Mouse (Mus musculus): ENCODE results near the gene Aldh3b2. TPM values are rescaled to one million over a fixed set of nuclear protein-coding genes. Genes with fewer than 3 reads are reported as not detected.

The Aldh3b2 gene
- total RNA-seq, 1 experiment, result 0.62 TPM

GRCm38 (mm10) chr19:3991562-3991961, 19.4 kb downstream of the Aldh3b2 start:
- Histone ChIP-seq H3K4me3 (ENCODE audit: insufficient read depth in 1 of 2, low read depth in 1 of 2, low read length in 2 of 2, poor library complexity in 1 of 2, severe bottlenecking in 1 of 2) (no peak overlapping the region), H3K9me3 (ENCODE audit: control insufficient read depth, insufficient read depth, low read depth, low read length) (no peaks in the 10 kb centered on the region), H3K36me3 (ENCODE audit: control insufficient read depth, insufficient read depth, low read length, poor library complexity, severe bottlenecking) (no peaks in the 10 kb centered on the region), H3K4me1 (ENCODE audit: control insufficient read depth in 2 of 2, insufficient read depth in 2 of 2, low read length in 2 of 2, poor library complexity in 1 of 2) (peaks cover 0 to 11% of the 10 kb centered on the region in 2 experiments; a peak in 1 of 4 replicates), H3K27ac (ENCODE audit: insufficient read depth, low read depth, low read length, poor library complexity, severe bottlenecking) (no peak overlapping the region), H3K9ac (ENCODE audit: insufficient read depth, low read depth, low read length, poor library complexity, severe bottlenecking) (no peak overlapping the region)
- in situ Hi-C loops (cut with MboI; ENCODE audit: low sequenced_read_pairs in 2 of 2, unreplicated experiment in 2 of 2), result no loop called here
- TF ChIP-seq ZNF384 (IDR thresholded peaks at IDR 0.05; ENCODE audit: low read depth, low read length) (no peak), CHD2 (IDR thresholded peaks at IDR 0.05; ENCODE audit: low read depth, low read length) (no peak), MAFK (IDR thresholded peaks at IDR 0.05; ENCODE audit: insufficient read depth, low read depth, low read length) (no peak), HCFC1 (IDR thresholded peaks at IDR 0.05; ENCODE audit: borderline replicate concordance, insufficient read depth, low read length) (no peak), ZC3H11A (IDR thresholded peaks at IDR 0.05; ENCODE audit: borderline replicate concordance, low read depth, low read length) (no peak)
- DNase-seq (ENCODE audit: low read depth, low spot score), result no peak

DNA sequence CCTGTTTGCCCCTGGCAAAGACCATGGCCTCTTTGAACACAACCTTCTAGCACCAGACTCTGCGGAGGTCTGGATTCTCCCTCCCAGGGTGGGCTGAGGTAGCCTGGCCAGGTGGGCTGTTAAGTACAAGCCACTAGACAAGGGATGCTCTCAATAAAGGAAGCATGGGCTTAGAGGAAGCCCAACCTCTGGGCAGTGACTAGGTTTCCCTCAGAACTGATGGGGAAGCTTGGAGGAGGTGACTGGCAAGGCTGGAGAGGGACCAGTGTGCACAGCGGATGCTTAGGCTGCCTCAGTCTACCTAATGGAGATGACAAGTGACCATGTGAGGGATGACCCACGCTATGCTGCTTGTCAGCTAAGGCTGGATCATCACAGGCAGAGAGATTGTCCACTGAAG, 19.8 kb downstream of the Aldh3b2 start:
- Histone ChIP-seq H3K27ac (ENCODE audit: insufficient read depth, low read depth, low read length, poor library complexity, severe bottlenecking) (no peak overlapping the region), H3K4me3 (ENCODE audit: insufficient read depth in 1 of 2, low read depth in 1 of 2, low read length in 2 of 2, poor library complexity in 1 of 2, severe bottlenecking in 1 of 2) (no peak overlapping the region), H3K4me1 (ENCODE audit: control insufficient read depth in 2 of 2, insufficient read depth in 2 of 2, low read length in 2 of 2, poor library complexity in 1 of 2) (peaks cover 0 to 9% of the 10 kb centered on the region in 2 experiments; a peak in 1 of 4 replicates), H3K36me3 (ENCODE audit: control insufficient read depth, insufficient read depth, low read length, poor library complexity, severe bottlenecking) (no peaks in the 10 kb centered on the region), H3K9ac (ENCODE audit: insufficient read depth, low read depth, low read length, poor library complexity, severe bottlenecking) (no peak overlapping the region), H3K9me3 (ENCODE audit: control insufficient read depth, insufficient read depth, low read depth, low read length) (no peaks in the 10 kb centered on the region)
- in situ Hi-C loops (cut with MboI; ENCODE audit: low sequenced_read_pairs in 2 of 2, unreplicated experiment in 2 of 2), result no loop called here
- TF ChIP-seq HCFC1 (IDR thresholded peaks at IDR 0.05; ENCODE audit: borderline replicate concordance, insufficient read depth, low read length) (no peak), CHD2 (IDR thresholded peaks at IDR 0.05; ENCODE audit: low read depth, low read length) (no peak)
- no peak for DNase-seq (ENCODE audit: low read depth, low spot score)

- H3K36me3 ChIP-seq (ENCODE audit: control insufficient read depth, insufficient read depth, low read length, poor library complexity, severe bottlenecking), result no peaks in the 10 kb centered on the region
- no peaks in the 10 kb centered on the region for H3K9me3 ChIP-seq (ENCODE audit: control insufficient read depth, insufficient read depth, low read depth, low read length)
- TF ChIP-seq MAFK (IDR thresholded peaks at IDR 0.05; ENCODE audit: insufficient read depth, low read depth, low read length) (no peak), CHD2 (IDR thresholded peaks at IDR 0.05; ENCODE audit: low read depth, low read length) (no peak), ZC3H11A (IDR thresholded peaks at IDR 0.05; ENCODE audit: borderline replicate concordance, low read depth, low read length) (no peak), HCFC1 (IDR thresholded peaks at IDR 0.05; ENCODE audit: borderline replicate concordance, insufficient read depth, low read length) (no peak), ZNF384 (IDR thresholded peaks at IDR 0.05; ENCODE audit: low read depth, low read length) (no peak)
- peaks cover 0 to 9% of the 10 kb centered on the region in 2 experiments; a peak in 1 of 4 replicates for H3K4me1 ChIP-seq (ENCODE audit: control insufficient read depth in 2 of 2, insufficient read depth in 2 of 2, low read length in 2 of 2, poor library complexity in 1 of 2)
- DNase-seq (ENCODE audit: low read depth, low spot score), result no peak
- in situ Hi-C loops (cut with MboI; ENCODE audit: low sequenced_read_pairs in 2 of 2, unreplicated experiment in 2 of 2), result no loop called here
- no peak within 1 kb of the TSS for H3K4me3 ChIP-seq (ENCODE audit: insufficient read depth in 1 of 2, low read depth in 1 of 2, low read length in 2 of 2, poor library complexity in 1 of 2, severe bottlenecking in 1 of 2)
- H3K27ac ChIP-seq (ENCODE audit: insufficient read depth, low read depth, low read length, poor library complexity, severe bottlenecking), result no peak within 1 kb of the TSS
- H3K9ac ChIP-seq (ENCODE audit: insufficient read depth, low read depth, low read length, poor library complexity, severe bottlenecking), result no peak within 1 kb of the TSS
These were observed 20.3 kb downstream of the Aldh3b2 start, which contains the start of gene Tbx10 for GRCm38 (mm10) chr19:3992416-3992815. Gene Tbx10 (plus strand): TSS chr19:3992752.

DNA sequence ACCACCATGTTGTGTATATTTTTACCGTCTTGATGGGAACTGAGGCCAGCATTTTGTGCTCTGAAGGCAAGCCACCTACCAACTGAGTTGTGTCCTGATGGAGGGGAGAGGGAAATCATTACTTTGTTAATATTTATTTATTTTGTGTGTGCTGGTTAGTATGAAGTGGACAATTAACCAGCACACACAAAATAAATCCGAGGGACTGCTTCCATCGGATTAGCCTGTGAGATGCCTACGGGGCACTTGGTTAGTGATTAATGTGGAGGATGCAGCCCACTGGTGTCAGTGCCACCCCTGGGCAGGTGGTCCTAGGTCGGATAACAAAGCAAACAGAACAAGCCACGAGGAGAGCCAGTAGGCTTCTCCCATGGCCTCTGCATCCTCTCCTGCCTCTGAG, 22.8 kb downstream of the Aldh3b2 start:
- Histone ChIP-seq H3K4me3 (ENCODE audit: insufficient read depth in 1 of 2, low read depth in 1 of 2, low read length in 2 of 2, poor library complexity in 1 of 2, severe bottlenecking in 1 of 2) (no peak overlapping the region), H3K9me3 (ENCODE audit: control insufficient read depth, insufficient read depth, low read depth, low read length) (no peaks in the 10 kb centered on the region), H3K9ac (ENCODE audit: insufficient read depth, low read depth, low read length, poor library complexity, severe bottlenecking) (no peak overlapping the region), H3K4me1 (ENCODE audit: control insufficient read depth in 2 of 2, insufficient read depth in 2 of 2, low read length in 2 of 2, poor library complexity in 1 of 2) (peaks cover 0 to 5% of the 10 kb centered on the region in 2 experiments; a peak in 1 of 4 replicates), H3K27ac (ENCODE audit: insufficient read depth, low read depth, low read length, poor library complexity, severe bottlenecking) (no peak overlapping the region), H3K36me3 (ENCODE audit: control insufficient read depth, insufficient read depth, low read length, poor library complexity, severe bottlenecking) (no peaks in the 10 kb centered on the region)
- DNase-seq (ENCODE audit: low read depth, low spot score), result no peak
- in situ Hi-C loops (cut with MboI; ENCODE audit: low sequenced_read_pairs in 2 of 2, unreplicated experiment in 2 of 2), result no loop called here
- TF ChIP-seq HCFC1 (IDR thresholded peaks at IDR 0.05; ENCODE audit: borderline replicate concordance, insufficient read depth, low read length) (no peak), MAFK (IDR thresholded peaks at IDR 0.05; ENCODE audit: insufficient read depth, low read depth, low read length) (no peak), CHD2 (IDR thresholded peaks at IDR 0.05; ENCODE audit: low read depth, low read length) (no peak), ZNF384 (IDR thresholded peaks at IDR 0.05; ENCODE audit: low read depth, low read length) (no peak), ZC3H11A (IDR thresholded peaks at IDR 0.05; ENCODE audit: borderline replicate concordance, low read depth, low read length) (no peak)

GRCm38 (mm10) chr19:3995505-3995904, 23.4 kb downstream of the Aldh3b2 start:
- peaks cover 0 to 5% of the 10 kb centered on the region in 2 experiments; a peak in 1 of 4 replicates for H3K4me1 ChIP-seq (ENCODE audit: control insufficient read depth in 2 of 2, insufficient read depth in 2 of 2, low read length in 2 of 2, poor library complexity in 1 of 2)

More at GRCm38 (mm10) chr19:3995505-3995904, 23.4 kb downstream of the Aldh3b2 start:
- no peak overlapping the region for H3K4me3 ChIP-seq (ENCODE audit: insufficient read depth in 1 of 2, low read depth in 1 of 2, low read length in 2 of 2, poor library complexity in 1 of 2, severe bottlenecking in 1 of 2)
- TF ChIP-seq ZNF384 (IDR thresholded peaks at IDR 0.05; ENCODE audit: low read depth, low read length) (no peak), MAFK (IDR thresholded peaks at IDR 0.05; ENCODE audit: insufficient read depth, low read depth, low read length) (no peak), ZC3H11A (IDR thresholded peaks at IDR 0.05; ENCODE audit: borderline replicate concordance, low read depth, low read length) (no peak), CHD2 (IDR thresholded peaks at IDR 0.05; ENCODE audit: low read depth, low read length) (no peak), HCFC1 (IDR thresholded peaks at IDR 0.05; ENCODE audit: borderline replicate concordance, insufficient read depth, low read length) (no peak)
- H3K27ac ChIP-seq (ENCODE audit: insufficient read depth, low read depth, low read length, poor library complexity, severe bottlenecking), result no peak overlapping the region
- no peak for DNase-seq (ENCODE audit: low read depth, low spot score)
- in situ Hi-C loops (cut with MboI; ENCODE audit: low sequenced_read_pairs in 2 of 2, unreplicated experiment in 2 of 2), result no loop called here
- H3K9ac ChIP-seq (ENCODE audit: insufficient read depth, low read depth, low read length, poor library complexity, severe bottlenecking), result no peak overlapping the region
- no peaks in the 10 kb centered on the region for H3K36me3 ChIP-seq (ENCODE audit: control insufficient read depth, insufficient read depth, low read length, poor library complexity, severe bottlenecking)
- no peaks in the 10 kb centered on the region for H3K9me3 ChIP-seq (ENCODE audit: control insufficient read depth, insufficient read depth, low read depth, low read length)
